Mouse (Mus musculus) MEL (cell line): Measurements from ENCODE around the gene Tshb. TPM values are rescaled to one million over a fixed set of nuclear protein-coding genes. Genes with fewer than 3 reads are reported as not detected.

Source experiments
- DNase-seq: peaks from one replicate; pipeline ENCODE4 v3.0.0; 2011; ENCODE audit warnings: low read depth, low spot score
- H3K27ac ChIP-seq: 2 replicates; pipeline ENCODE4 v1.5.1; 2012; ENCODE audit warnings: low read depth, mild to moderate bottlenecking, control low read depth, low read length, moderate library complexity; ENCODE audit not compliant: control insufficient read depth
- H3K27me3 ChIP-seq, 2 experiments: fragments of 150-350 bp in 1 of 2; sonication (generic) in 1 of 2; 2 replicates each; pipeline ENCODE4 v1.6.1; 2012; ENCODE audit warnings: low read length in 2 of 2, mild to moderate bottlenecking in 2 of 2, improper control_type of control experiment in 1 of 2, moderate library complexity in 1 of 2; ENCODE audit not compliant: insufficient read depth in 2 of 2, control insufficient read depth in 1 of 2
- H3K36me3 ChIP-seq, 2 experiments: 2 replicates each; pipeline ENCODE4 v1.6.1; 2012 to 2014; ENCODE audit warnings: low read length in 2 of 2, improper control_type of control experiment in 1 of 2, inconsistent platforms in 1 of 2, mild to moderate bottlenecking in 1 of 2; ENCODE audit not compliant: insufficient read depth in 2 of 2, control insufficient read depth in 1 of 2
- H3K4me1 ChIP-seq, 2 experiments: fragments of 150-350 bp in 1 of 2; sonication (generic) in 1 of 2; 2 replicates each; pipeline ENCODE4 v1.6.1; 2012; ENCODE audit warnings: low read length in 2 of 2, improper control_type of control experiment in 1 of 2, mild to moderate bottlenecking in 1 of 2; ENCODE audit not compliant: insufficient read depth in 2 of 2, control insufficient read depth in 1 of 2
- H3K4me3 ChIP-seq, 2 experiments: fragments of 150-350 bp in 1 of 2; sonication (generic) in 1 of 2; 2 replicates each; pipeline ENCODE4 v1.5.1; 2012; ENCODE audit warnings: low read depth in 2 of 2, low read length in 2 of 2, mild to moderate bottlenecking in 2 of 2, moderate library complexity in 2 of 2, control low read depth in 1 of 2, improper control_type of control experiment in 1 of 2; ENCODE audit not compliant: control insufficient read depth in 1 of 2, insufficient read depth in 1 of 2
- H3K79me2 ChIP-seq: 2 replicates; pipeline ENCODE4 v1.6.1; 2012; ENCODE audit warnings: mild to moderate bottlenecking, low read length, moderate library complexity; ENCODE audit not compliant: control insufficient read depth, poor library complexity, insufficient read depth
- H3K9ac ChIP-seq: 2 replicates; pipeline ENCODE4 v1.6.1; 2012; ENCODE audit warnings: low read depth, mild to moderate bottlenecking, control low read depth, low read length, moderate library complexity; ENCODE audit not compliant: control insufficient read depth, poor library complexity, severe bottlenecking
- H3K9me3 ChIP-seq: fragments of 150-350 bp; sonication (generic); replicated peaks from 2 replicates; pipeline ENCODE4 v1.6.1; 2012; ENCODE audit warnings: mild to moderate bottlenecking, low read length, improper control_type of control experiment, moderate library complexity; ENCODE audit not compliant: insufficient read depth
- BHLHE40 ChIP-seq: IDR thresholded peaks from 2 replicates; pipeline ENCODE4 v1.6.1; 2012; ENCODE audit warnings: low read depth, mild to moderate bottlenecking, inconsistent platforms, low read length, improper control_type of control experiment, borderline replicate concordance
- CHD2 ChIP-seq: IDR thresholded peaks from 2 replicates; pipeline ENCODE4 v1.6.1; 2011; ENCODE audit warnings: low read length, improper control_type of control experiment
- E2F4 ChIP-seq: IDR thresholded peaks from 2 replicates; pipeline ENCODE4 v1.6.1; 2011; ENCODE audit warnings: low read depth, low read length, improper control_type of control experiment, borderline replicate concordance
- HCFC1 ChIP-seq: IDR thresholded peaks from 2 replicates; pipeline ENCODE4 v1.6.1; 2012; ENCODE audit warnings: low read depth, mild to moderate bottlenecking, inconsistent platforms, low read length, improper control_type of control experiment, moderate library complexity
- MYB ChIP-seq: IDR thresholded peaks from 2 replicates; pipeline ENCODE4 v1.6.1; 2011; ENCODE audit warnings: mild to moderate bottlenecking, low read depth, low read length, improper control_type of control experiment
- NELFE ChIP-seq: IDR thresholded peaks from 2 replicates; pipeline ENCODE4 v1.6.1; 2011; ENCODE audit warnings: low read depth, low read length, improper control_type of control experiment
- POLR2A ChIP-seq, 2 experiments: IDR thresholded peaks; 2 replicates each; pipeline ENCODE4 v1.6.1; 2011 to 2012; ENCODE audit warnings: low read length in 2 of 2, mild to moderate bottlenecking in 2 of 2, control low read depth in 1 of 2, improper control_type of control experiment in 1 of 2, low read depth in 1 of 2, moderate library complexity in 1 of 2; ENCODE audit not compliant: control insufficient read depth in 1 of 2, insufficient read depth in 1 of 2, poor library complexity in 1 of 2
- POLR2AphosphoS5 ChIP-seq: IDR thresholded peaks from 2 replicates; pipeline ENCODE4 v1.6.1; 2012; ENCODE audit warnings: low read depth, borderline replicate concordance, mild to moderate bottlenecking, inconsistent platforms, low read length, moderate library complexity, mixed read lengths
- TCF12 ChIP-seq: IDR thresholded peaks from 2 replicates; pipeline ENCODE4 v1.6.1; 2014; ENCODE audit warnings: low read depth, mild to moderate bottlenecking, inconsistent platforms, low read length, improper control_type of control experiment, moderate library complexity
- UBTF ChIP-seq: IDR thresholded peaks from 2 replicates; pipeline ENCODE4 v1.6.1; 2012; ENCODE audit warnings: low read depth, mild to moderate bottlenecking, inconsistent platforms, low read length, improper control_type of control experiment, moderate library complexity, borderline replicate concordance; ENCODE audit not compliant: insufficient read depth
- ZC3H11A ChIP-seq: IDR thresholded peaks from 2 replicates; pipeline ENCODE4 v1.6.1; 2012; ENCODE audit warnings: low read depth, mild to moderate bottlenecking, inconsistent platforms, low read length, improper control_type of control experiment
- polyA plus RNA-seq, 2 experiments: library from polyadenylated mRNA; stranded (reverse) in 1 of 2; unstranded in 1 of 2; fragments of >175 nt in 1 of 2; fragments of >200 nt in 1 of 2; gene quantifications; 2 replicates each; pipeline versions ENCODE4 v1.2.1 to v1.2.4; 2012; ENCODE audit warnings: low replicate concordance in 2 of 2, low read depth in 1 of 2; ENCODE audit not compliant: insufficient read length in 2 of 2, insufficient read depth in 1 of 2, missing spikeins in 1 of 2
- total RNA-seq: library from RNA; depleted of rRNA; stranded (reverse); fragments of 300-350 nt; gene quantifications from 2 replicates; pipeline ENCODE4 v1.2.3, GENCODE M21; 2012

Tshb gene
- total and polyA plus RNA-seq, 3 experiments, result not detected

DNA sequence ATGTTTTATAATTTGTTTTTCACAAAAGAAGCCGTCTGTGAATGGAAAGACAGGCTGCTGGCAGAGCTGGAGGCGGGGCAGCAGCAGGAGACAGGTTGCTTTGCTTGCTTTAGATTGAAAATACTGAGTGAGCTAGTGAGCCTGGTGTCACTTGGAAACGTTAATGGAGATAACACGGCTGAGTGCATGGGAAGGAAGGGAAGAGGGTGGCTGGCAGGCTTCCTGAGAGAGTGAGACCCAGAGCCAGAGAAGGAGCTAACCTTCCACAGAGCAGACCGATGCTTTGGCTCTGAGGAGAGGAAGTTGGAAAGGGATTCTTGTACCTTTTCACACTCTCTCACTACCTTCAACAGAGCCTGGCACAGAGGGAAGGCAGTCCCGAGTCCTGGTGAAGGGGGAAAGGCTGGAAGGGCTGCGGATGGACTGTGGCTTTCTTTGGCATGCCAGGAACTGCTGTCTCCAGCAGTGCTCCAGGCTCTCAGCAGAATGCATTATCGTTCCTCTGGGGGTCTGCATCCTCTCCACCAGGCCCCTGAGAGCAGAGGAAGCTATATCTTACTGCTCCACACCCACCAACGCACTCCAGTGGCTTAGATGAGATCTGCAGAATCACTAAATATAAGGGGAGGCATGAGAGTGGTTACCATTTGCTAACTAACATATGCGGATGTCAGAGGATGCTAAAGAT lies 18.7 kb downstream of the Tshb start:
- no peaks in the 10 kb centered on the region for H3K9me3 ChIP-seq
- TF ChIP-seq POLR2A (IDR thresholded peaks at IDR 0.05; ENCODE audit: control insufficient read depth in 1 of 2, insufficient read depth in 1 of 2, low read depth in 1 of 2, low read length in 2 of 2, poor library complexity in 1 of 2), result no peak
- no peaks in the 10 kb centered on the region for H3K36me3 ChIP-seq
- no peaks in the 10 kb centered on the region; a peak in 1 of 4 replicates for H3K27me3 ChIP-seq
- H3K4me3 ChIP-seq, result no peak overlapping the region
- no peak overlapping the region for H3K27ac ChIP-seq
- H3K9ac ChIP-seq, result no peak overlapping the region
- H3K4me1 ChIP-seq, result no peaks in the 10 kb centered on the region
- no peaks in the 10 kb centered on the region for H3K79me2 ChIP-seq
- DNase-seq, result no peak

DNA sequence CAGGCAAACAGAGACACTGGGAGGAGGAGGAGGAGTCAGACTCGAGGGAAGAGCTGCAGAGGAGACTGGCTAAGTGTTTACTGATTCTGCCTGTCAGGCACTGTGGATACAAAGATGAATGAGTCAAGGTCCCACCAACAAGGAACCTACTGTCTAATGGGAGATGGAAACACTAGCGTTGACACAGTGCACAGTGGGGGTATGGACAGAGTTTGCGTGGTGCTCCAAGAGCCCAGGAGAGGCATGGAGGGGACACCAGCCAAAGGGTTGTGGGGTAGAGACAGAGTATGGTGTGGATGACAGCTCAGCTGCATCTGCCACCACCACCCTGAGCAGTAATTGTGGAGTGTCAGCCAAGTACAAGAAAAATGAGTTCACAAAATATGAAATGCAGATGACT lies 20.1 kb downstream of the Tshb start:
- no peaks in the 10 kb centered on the region; a peak in 1 of 4 replicates for H3K27me3 ChIP-seq
- no peaks in the 10 kb centered on the region for H3K79me2 ChIP-seq
- H3K4me3 ChIP-seq, result no peak overlapping the region
- no peaks in the 10 kb centered on the region for H3K4me1 ChIP-seq
- TF ChIP-seq NELFE, result no peak
- TF ChIP-seq BHLHE40, result no peak
- no peak for TF ChIP-seq E2F4
- TF ChIP-seq CHD2, result no peak
- TF ChIP-seq, all 39 proteins: peak for 0
- DNase-seq, result no peak
- H3K9ac ChIP-seq, result no peak overlapping the region
- no peak overlapping the region for H3K27ac ChIP-seq
- H3K9me3 ChIP-seq, result no peaks in the 10 kb centered on the region
- no peaks in the 10 kb centered on the region for H3K36me3 ChIP-seq

DNA sequence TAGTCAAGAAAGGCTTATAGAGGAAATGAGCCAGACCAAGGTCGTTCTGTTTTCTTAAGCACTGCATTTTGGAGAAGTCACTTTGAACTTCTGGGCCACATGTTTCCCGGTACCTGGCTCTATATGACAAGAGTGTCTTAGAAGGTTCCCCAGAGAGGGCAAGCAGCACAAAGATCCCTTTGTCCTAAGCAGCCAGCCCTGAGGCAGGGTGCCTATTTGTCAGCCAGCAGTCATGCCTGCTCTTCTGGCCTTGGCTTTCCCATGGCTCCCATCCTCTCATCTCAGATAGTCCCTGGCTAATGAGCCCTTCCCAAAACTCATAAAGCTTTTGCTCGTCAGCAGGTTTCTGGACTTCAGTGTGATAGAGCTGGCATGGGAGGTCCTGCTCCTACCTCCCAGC lies 22.3 kb downstream of the Tshb start:
- Histone ChIP-seq H3K36me3 (no peaks in the 10 kb centered on the region), H3K79me2 (no peaks in the 10 kb centered on the region), H3K27me3 (no peaks in the 10 kb centered on the region; a peak in 1 of 4 replicates), H3K9ac (no peak overlapping the region), H3K9me3 (no peaks in the 10 kb centered on the region), H3K4me3 (no peak overlapping the region), H3K27ac (no peak overlapping the region), H3K4me1 (no peaks in the 10 kb centered on the region)
- DNase-seq, result no peak
- no peak for TF ChIP-seq TCF12
- TF ChIP-seq POLR2AphosphoS5, result no peak
- TF ChIP-seq CHD2, result no peak
- no peak for TF ChIP-seq MYB
- no peak for TF ChIP-seq HCFC1
- TF ChIP-seq UBTF, result no peak
- no peak for TF ChIP-seq ZC3H11A
